Mouse (Mus musculus): ENCODE data around the gene St13. TPM values are rescaled to one million over a fixed set of nuclear protein-coding genes. Genes with fewer than 3 reads are reported as not detected.

The St13 gene
- polyA plus RNA-seq, 1 experiment from 2014 or later: 173 TPM

- no peak overlapping the region for H3K27ac ChIP-seq
- no peaks in the 10 kb centered on the region for H3K9me3 ChIP-seq
- no peak overlapping the region for H3K4me2 ChIP-seq
- no peak overlapping the region for H3K9ac ChIP-seq
- H3K36me3 ChIP-seq: peaks cover 14% of the 10 kb centered on the region
- 39% methylated on average over 2 of the region's 2 CpGs for WGBS
- H3K4me3 ChIP-seq: no peak overlapping the region
- peaks cover 17% of the 10 kb centered on the region for H3K4me1 ChIP-seq
- no peaks in the 10 kb centered on the region for H3K27me3 ChIP-seq
- ATAC-seq (ENCODE audit: insufficient number of reproducible peaks, insufficient read depth, low FRiP score, low TSS enrichment, low read depth): no peak
Observed at GRCm38 (mm10) chr15:81348366-81348765, 51.5 kb downstream of the St13 start.

- H3K9ac ChIP-seq: no peak overlapping the region
- no peak overlapping the region for H3K4me2 ChIP-seq
- no peaks in the 10 kb centered on the region for H3K27me3 ChIP-seq
- WGBS: 83% methylated on average over 2 of the region's 2 CpGs
- peaks cover 17% of the 10 kb centered on the region for H3K36me3 ChIP-seq
- H3K27ac ChIP-seq: no peak overlapping the region; the same call in 1 of the 2 replicates
- H3K9me3 ChIP-seq: no peaks in the 10 kb centered on the region
- no peak overlapping the region for H3K4me3 ChIP-seq
- ATAC-seq (ENCODE audit: insufficient number of reproducible peaks, insufficient read depth, low FRiP score, low TSS enrichment, low read depth): no peak
- H3K4me1 ChIP-seq: peaks cover 17% of the 10 kb centered on the region
Observed at GRCm38 (mm10) chr15:81347466-81347865, 52.4 kb downstream of the St13 start.

GRCm38 (mm10) chr15:81341426-81341825 lies 58.5 kb downstream of the St13 start:
- H3K36me3 ChIP-seq: peaks cover 47% of the 10 kb centered on the region
- no peaks in the 10 kb centered on the region for H3K4me1 ChIP-seq
- no peak overlapping the region for H3K4me3 ChIP-seq
- H3K9me3 ChIP-seq: no peaks in the 10 kb centered on the region
- H3K27ac ChIP-seq: no peak overlapping the region
- H3K9ac ChIP-seq: no peak overlapping the region
- 92% methylated on average over 2 of the region's 2 CpGs for WGBS
- no peak for ATAC-seq (ENCODE audit: insufficient number of reproducible peaks, insufficient read depth, low FRiP score, low TSS enrichment, low read depth)
- H3K4me2 ChIP-seq: no peak overlapping the region
- H3K27me3 ChIP-seq: no peaks in the 10 kb centered on the region

GRCm38 (mm10) chr15:81339158-81339557 lies 60.7 kb downstream of the St13 start:
- H3K4me2 ChIP-seq: no peak overlapping the region
- H3K9ac ChIP-seq: no peak overlapping the region
- no peaks in the 10 kb centered on the region for H3K4me1 ChIP-seq
- H3K36me3 ChIP-seq: peaks cover 66% of the 10 kb centered on the region
- H3K27ac ChIP-seq: no peak overlapping the region
- H3K4me3 ChIP-seq: no peak overlapping the region
- H3K27me3 ChIP-seq: no peaks in the 10 kb centered on the region
- no peaks in the 10 kb centered on the region for H3K9me3 ChIP-seq
- no peak for ATAC-seq (ENCODE audit: insufficient number of reproducible peaks, insufficient read depth, low FRiP score, low TSS enrichment, low read depth)
- WGBS: 95% methylated on average over 3 of the region's 3 CpGs

GRCm38 (mm10) chr15:81336466-81336865 lies 63.4 kb downstream of the St13 start:
- H3K27me3 ChIP-seq: no peaks in the 10 kb centered on the region
- no peak overlapping the region for H3K27ac ChIP-seq
- H3K9ac ChIP-seq: no peak overlapping the region
- no peak overlapping the region for H3K4me2 ChIP-seq
- no peaks in the 10 kb centered on the region for H3K9me3 ChIP-seq
- no peaks in the 10 kb centered on the region for H3K4me1 ChIP-seq
- peaks cover 77% of the 10 kb centered on the region for H3K36me3 ChIP-seq
- no peak for ATAC-seq (ENCODE audit: insufficient number of reproducible peaks, insufficient read depth, low FRiP score, low TSS enrichment, low read depth)
- WGBS: 86% methylated on average over 5 of the region's 5 CpGs
- no peak overlapping the region for H3K4me3 ChIP-seq

- no peaks in the 10 kb centered on the region for H3K9me3 ChIP-seq
- H3K27me3 ChIP-seq: no peaks in the 10 kb centered on the region
- no peak overlapping the region for H3K27ac ChIP-seq
- H3K4me1 ChIP-seq: peaks cover 10% of the 10 kb centered on the region
- H3K4me2 ChIP-seq: no peak overlapping the region
- ATAC-seq (ENCODE audit: insufficient number of reproducible peaks, insufficient read depth, low FRiP score, low TSS enrichment, low read depth): no peak
- H3K36me3 ChIP-seq: peaks cover 86% of the 10 kb centered on the region
- 92% methylated on average over 4 of the region's 4 CpGs for WGBS
- no peak overlapping the region for H3K9ac ChIP-seq
- H3K4me3 ChIP-seq: no peak overlapping the region
Observed at GRCm38 (mm10) chr15:81332517-81332916, 67.4 kb downstream of the St13 start.

GRCm38 (mm10) chr15:81330816-81331433 lies 69.0 kb downstream of the St13 start:
- H3K4me2 ChIP-seq: no peak overlapping the region
- no peak overlapping the region for H3K9ac ChIP-seq
- no peaks in the 10 kb centered on the region for H3K9me3 ChIP-seq
- no peak for ATAC-seq (ENCODE audit: insufficient number of reproducible peaks, insufficient read depth, low FRiP score, low TSS enrichment, low read depth)
- peaks cover 10% of the 10 kb centered on the region for H3K4me1 ChIP-seq
- peaks cover 86% of the 10 kb centered on the region for H3K36me3 ChIP-seq
- H3K4me3 ChIP-seq: no peak overlapping the region
- no peak overlapping the region for H3K27ac ChIP-seq
- 69% methylated on average over 3 of the region's 3 CpGs for WGBS
- no peaks in the 10 kb centered on the region for H3K27me3 ChIP-seq

- H3K36me3 ChIP-seq: peaks cover 86% of the 10 kb centered on the region
Observed at GRCm38 (mm10) chr15:81329721-81330369, 70.0 kb downstream of the St13 start.

GRCm38 (mm10) chr15:81327501-81327900 lies 72.4 kb downstream of the St13 start:
- H3K4me3 ChIP-seq: no peak overlapping the region
- no peaks in the 10 kb centered on the region for H3K9me3 ChIP-seq
- H3K4me2 ChIP-seq: no peak overlapping the region
- H3K4me1 ChIP-seq: peaks cover 10% of the 10 kb centered on the region
- WGBS: 87% methylated on average over 7 of the region's 7 CpGs
- no peak for ATAC-seq (ENCODE audit: insufficient number of reproducible peaks, insufficient read depth, low FRiP score, low TSS enrichment, low read depth)
- H3K27me3 ChIP-seq: no peaks in the 10 kb centered on the region
- H3K9ac ChIP-seq: no peak overlapping the region
- H3K36me3 ChIP-seq: peaks cover 76% of the 10 kb centered on the region
- no peak overlapping the region for H3K27ac ChIP-seq

More at GRCm38 (mm10) chr15:81329721-81330369, 70.0 kb downstream of the St13 start:
- Histone ChIP-seq H3K4me3 (no peak overlapping the region), H3K27ac (no peak overlapping the region), H3K9ac (no peak overlapping the region), H3K4me2 (no peak overlapping the region), H3K4me1 (peaks cover 10% of the 10 kb centered on the region), H3K27me3 (no peaks in the 10 kb centered on the region), H3K9me3 (no peaks in the 10 kb centered on the region)
- 30% methylated on average over 5 of the region's 5 CpGs for WGBS
- ATAC-seq (ENCODE audit: insufficient number of reproducible peaks, insufficient read depth, low FRiP score, low TSS enrichment, low read depth): no peak

GRCm38 (mm10) chr15:81324979-81325378 lies 74.9 kb downstream of the St13 start:
- Histone ChIP-seq H3K36me3 (peaks cover 85% of the 10 kb centered on the region), H3K4me1 (0 out of 2 replicates have a peak, but pooled peaks cover 4% of the 10 kb centered on the region), H3K4me2 (no peak overlapping the region), H3K4me3 (no peak overlapping the region), H3K27me3 (no peaks in the 10 kb centered on the region), H3K27ac (no peak overlapping the region), H3K9ac (no peak overlapping the region), H3K9me3 (no peaks in the 10 kb centered on the region)
- no peak for ATAC-seq (ENCODE audit: insufficient number of reproducible peaks, insufficient read depth, low FRiP score, low TSS enrichment, low read depth)
- 57% methylated on average over 4 of the region's 4 CpGs for WGBS

GRCm38 (mm10) chr15:81320137-81320536 lies 79.7 kb downstream of the St13 start:
- Histone ChIP-seq H3K36me3 (peaks cover 83% of the 10 kb centered on the region), H3K27me3 (no peaks in the 10 kb centered on the region), H3K4me2 (no peak overlapping the region), H3K9ac (no peak overlapping the region), H3K4me3 (no peak overlapping the region), H3K9me3 (no peaks in the 10 kb centered on the region), H3K27ac (no peak overlapping the region), H3K4me1 (no peaks in the 10 kb centered on the region)
- WGBS: 95% methylated on average over 3 of the region's 3 CpGs
- ATAC-seq (ENCODE audit: insufficient number of reproducible peaks, insufficient read depth, low FRiP score, low TSS enrichment, low read depth): no peak

GRCm38 (mm10) chr15:81319462-81319861 lies 80.4 kb downstream of the St13 start:
- ATAC-seq (ENCODE audit: insufficient number of reproducible peaks, insufficient read depth, low FRiP score, low TSS enrichment, low read depth): no peak
- no peaks in the 10 kb centered on the region for H3K27me3 ChIP-seq
- H3K27ac ChIP-seq: no peak overlapping the region
- H3K4me3 ChIP-seq: no peak overlapping the region
- H3K4me2 ChIP-seq: no peak overlapping the region
- no peak overlapping the region for H3K9ac ChIP-seq
- H3K9me3 ChIP-seq: no peaks in the 10 kb centered on the region
- 92% methylated on average over 9 of the region's 9 CpGs for WGBS
- no peaks in the 10 kb centered on the region for H3K4me1 ChIP-seq
- H3K36me3 ChIP-seq: peaks cover 78% of the 10 kb centered on the region

All from embryonic facial prominence, embryonic 13.5 days (tissue).